Mouse (Mus musculus) forebrain, embryonic 10.5 days (tissue): ENCODE data around the gene Yy2. TPM values are rescaled to one million over a fixed set of nuclear protein-coding genes. Genes with fewer than 3 reads are reported as not detected.

Experiments used
- DNase-seq: peaks from one replicate; pipeline ENCODE4 v3.0.0-alpha.2; 2017; ENCODE audit warnings: low spot score; ENCODE audit errors: extremely low spot score
- H3K27ac ChIP-seq: fragments of 300-500 bp; sonication (generic); 2 replicates; pipeline ENCODE4 v1.5.1; 2016; ENCODE audit warnings: mild to moderate bottlenecking
- H3K27me3 ChIP-seq: fragments of 300-500 bp; sonication (generic); 2 replicates; pipeline ENCODE4 v1.6.1; 2016; ENCODE audit warnings: mild to moderate bottlenecking; ENCODE audit not compliant: poor library complexity, severe bottlenecking
- H3K36me3 ChIP-seq: fragments of 300-500 bp; sonication (generic); replicated peaks from 2 replicates; pipeline ENCODE4 v1.6.1; 2016; ENCODE audit warnings: mild to moderate bottlenecking, moderate library complexity
- H3K4me1 ChIP-seq: fragments of 300-500 bp; sonication (generic); 2 replicates; pipeline ENCODE4 v1.6.1; 2016
- H3K4me3 ChIP-seq: fragments of 300-500 bp; sonication (generic); 2 replicates; pipeline ENCODE4 v1.5.1; 2016; ENCODE audit warnings: mild to moderate bottlenecking, moderate library complexity
- H3K9me3 ChIP-seq: fragments of 300-500 bp; sonication (generic); 2 replicates; pipeline ENCODE4 v1.6.1; 2016; ENCODE audit warnings: mild to moderate bottlenecking, moderate library complexity
- WGBS: fragments of 180-500 bp; shearing (Covaris S2); methylation state at CpG from one replicate; pipeline ENCODE4 v1.1.7; 2016; 5-methylcytosine and 5-hydroxymethylcytosine counted together
- polyA plus RNA-seq: library from polyadenylated mRNA; unstranded; fragments of >200 nt; fragmentation: Nextera tagmentation; extraction: Ambion mirVana; gene quantifications from 2 replicates; pipeline ENCODE4 v1.2.1, GENCODE M21; 2016

Yy2 gene
- polyA plus RNA-seq, 1 experiment from 2014 or later, result 6.2 TPM

GRCm38 (mm10) chrX:157547082-157547481, 21.7 kb downstream of the Yy2 start:
- Histone ChIP-seq H3K36me3 (peaks cover 7% of the 10 kb centered on the region), H3K4me1 (peaks cover 9% of the 10 kb centered on the region), H3K27ac (0 out of 2 replicates have a peak overlapping the region, but pooled peaks have one; percentile 20), H3K9me3 (no peaks in the 10 kb centered on the region), H3K4me3 (no peak overlapping the region), H3K27me3 (no peaks in the 10 kb centered on the region)
- WGBS, result 31% methylated on average over 3 of the region's 3 CpGs
- DNase-seq, result peak; percentile 27

Other genes with a start within 250 kb of the Yy2 start
- gene Phex, start 153.7 kb downstream of the Yy2 start, polyA plus RNA-seq, result 0.10 and 0.19 TPM in 2 replicates
- 102 and 110 TPM in 2 replicates for gene Sms, start 76.7 kb downstream of the Yy2 start, polyA plus RNA-seq
- gene Mbtps2, start 29.7 kb upstream of the Yy2 start, polyA plus RNA-seq, result 23.3 and 27.1 TPM in 2 replicates
- gene Smpx, start 129.9 kb upstream of the Yy2 start, polyA plus RNA-seq, result not detected in 2 replicates
- 1.2 and 1.4 TPM in 2 replicates for gene Klhl34, start 249.4 kb upstream of the Yy2 start, polyA plus RNA-seq